Mouse (Mus musculus): ENCODE results near the gene Arid1b. TPM values are rescaled to one million over a fixed set of nuclear protein-coding genes. Genes with fewer than 3 reads are reported as not detected.

The Arid1b gene
- polyA plus RNA-seq, 1 experiment from 2014 or later = 4.8 TPM

GRCm38 (mm10) chr17:5207881-5208280, 213.7 kb downstream of the Arid1b start:
- ATAC-seq = no peak
- Histone ChIP-seq H3K27ac (ENCODE audit: low read depth, low read length) (no peak overlapping the region), H3K27me3 (replicated peaks; ENCODE audit: control insufficient read depth, insufficient read depth, low read length) (no peaks in the 10 kb centered on the region), H3K4me2 (replicated peaks; ENCODE audit: low read depth) (no peak overlapping the region), H3K4me1 (replicated peaks; ENCODE audit: control insufficient read depth, insufficient read depth, low read length) (peaks cover 17% of the 10 kb centered on the region), H3K36me3 (ENCODE audit: control insufficient read depth, insufficient read depth) (no peaks in the 10 kb centered on the region; the same call in 1 of the 2 replicates), H3K4me3 (ENCODE audit: low read depth, low read length) (no peak overlapping the region), H3K9me3 (ENCODE audit: control insufficient read depth) (no peaks in the 10 kb centered on the region), H3K9ac (ENCODE audit: low read depth, low read length) (no peak overlapping the region)
- no peak for TF ChIP-seq CTCF (IDR thresholded peaks at IDR 0.05; ENCODE audit: low read depth)
- WGBS = 96% methylated on average over 8 of the region's 8 CpGs

- WGBS = 41% methylated on average over 3 of the region's 3 CpGs
- H3K4me2 ChIP-seq (replicated peaks; ENCODE audit: low read depth) = no peak overlapping the region
- no peaks in the 10 kb centered on the region; the same call in 1 of the 2 replicates for H3K36me3 ChIP-seq (ENCODE audit: control insufficient read depth, insufficient read depth)
- ATAC-seq = no peak
- no peaks in the 10 kb centered on the region for H3K27me3 ChIP-seq (replicated peaks; ENCODE audit: control insufficient read depth, insufficient read depth, low read length)
- H3K9ac ChIP-seq (ENCODE audit: low read depth, low read length) = no peak overlapping the region
- H3K9me3 ChIP-seq (ENCODE audit: control insufficient read depth) = no peaks in the 10 kb centered on the region
- no peak overlapping the region for H3K27ac ChIP-seq (ENCODE audit: low read depth, low read length)
- peak; percentile 69 for TF ChIP-seq CTCF (IDR thresholded peaks at IDR 0.05; ENCODE audit: low read depth)
- H3K4me1 ChIP-seq (replicated peaks; ENCODE audit: control insufficient read depth, insufficient read depth, low read length) = peaks cover 12% of the 10 kb centered on the region
- H3K4me3 ChIP-seq (ENCODE audit: low read depth, low read length) = no peak overlapping the region
Observed at GRCm38 (mm10) chr17:5208362-5208761, 214.2 kb downstream of the Arid1b start.

- TF ChIP-seq CTCF (IDR thresholded peaks at IDR 0.05; ENCODE audit: low read depth) = no peak
- no peaks in the 10 kb centered on the region for H3K9me3 ChIP-seq (ENCODE audit: control insufficient read depth)
- WGBS = 97% methylated on average over 1 of the region's 1 CpGs
- no peak overlapping the region for H3K27ac ChIP-seq (ENCODE audit: low read depth, low read length)
- no peak overlapping the region for H3K9ac ChIP-seq (ENCODE audit: low read depth, low read length)
- H3K36me3 ChIP-seq (ENCODE audit: control insufficient read depth, insufficient read depth) = no peaks in the 10 kb centered on the region; the same call in 1 of the 2 replicates
- H3K4me2 ChIP-seq (replicated peaks; ENCODE audit: low read depth) = no peak overlapping the region
- no peaks in the 10 kb centered on the region for H3K27me3 ChIP-seq (replicated peaks; ENCODE audit: control insufficient read depth, insufficient read depth, low read length)
- ATAC-seq = no peak
- peaks cover 10% of the 10 kb centered on the region for H3K4me1 ChIP-seq (replicated peaks; ENCODE audit: control insufficient read depth, insufficient read depth, low read length)
- no peak overlapping the region for H3K4me3 ChIP-seq (ENCODE audit: low read depth, low read length)
Observed at GRCm38 (mm10) chr17:5209076-5209475, 214.9 kb downstream of the Arid1b start.

- Histone ChIP-seq H3K27ac (ENCODE audit: low read depth, low read length) (no peak overlapping the region), H3K9me3 (ENCODE audit: control insufficient read depth) (no peaks in the 10 kb centered on the region), H3K27me3 (replicated peaks; ENCODE audit: control insufficient read depth, insufficient read depth, low read length) (no peaks in the 10 kb centered on the region), H3K36me3 (ENCODE audit: control insufficient read depth, insufficient read depth) (no peaks in the 10 kb centered on the region; the same call in 1 of the 2 replicates), H3K4me1 (replicated peaks; ENCODE audit: control insufficient read depth, insufficient read depth, low read length) (0 out of 2 replicates have a peak, but pooled peaks cover 7% of the 10 kb centered on the region), H3K4me3 (ENCODE audit: low read depth, low read length) (no peak overlapping the region), H3K9ac (ENCODE audit: low read depth, low read length) (no peak overlapping the region), H3K4me2 (replicated peaks; ENCODE audit: low read depth) (no peak overlapping the region)
- WGBS = 66% methylated on average over 6 of the region's 6 CpGs
- no peak for ATAC-seq
- TF ChIP-seq CTCF (IDR thresholded peaks at IDR 0.05; ENCODE audit: low read depth) = no peak
Observed at GRCm38 (mm10) chr17:5210101-5210727, 216.1 kb downstream of the Arid1b start.

GRCm38 (mm10) chr17:5210891-5211290, 216.8 kb downstream of the Arid1b start:
- TF ChIP-seq CTCF (IDR thresholded peaks at IDR 0.05; ENCODE audit: low read depth) = no peak
- WGBS = 86% methylated on average over 7 of the region's 7 CpGs

GRCm38 (mm10) chr17:5212166-5212565, 218.0 kb downstream of the Arid1b start:
- Histone ChIP-seq H3K27ac (ENCODE audit: low read depth, low read length) (no peak overlapping the region), H3K4me2 (replicated peaks; ENCODE audit: low read depth) (no peak overlapping the region), H3K4me3 (ENCODE audit: low read depth, low read length) (no peak overlapping the region), H3K9me3 (ENCODE audit: control insufficient read depth) (no peaks in the 10 kb centered on the region), H3K27me3 (replicated peaks; ENCODE audit: control insufficient read depth, insufficient read depth, low read length) (no peaks in the 10 kb centered on the region), H3K4me1 (replicated peaks; ENCODE audit: control insufficient read depth, insufficient read depth, low read length) (0 out of 2 replicates have a peak, but pooled peaks cover 11% of the 10 kb centered on the region), H3K9ac (ENCODE audit: low read depth, low read length) (no peak overlapping the region), H3K36me3 (ENCODE audit: control insufficient read depth, insufficient read depth) (no peaks in the 10 kb centered on the region; the same call in 1 of the 2 replicates)
- TF ChIP-seq CTCF (IDR thresholded peaks at IDR 0.05; ENCODE audit: low read depth) = no peak
- WGBS = 67% methylated on average over 12 of the region's 12 CpGs
- ATAC-seq = no peak

More at GRCm38 (mm10) chr17:5210891-5211290, 216.8 kb downstream of the Arid1b start:
- H3K9me3 ChIP-seq (ENCODE audit: control insufficient read depth) = no peaks in the 10 kb centered on the region
- H3K4me1 ChIP-seq (replicated peaks; ENCODE audit: control insufficient read depth, insufficient read depth, low read length) = 0 out of 2 replicates have a peak, but pooled peaks cover 7% of the 10 kb centered on the region
- no peaks in the 10 kb centered on the region for H3K27me3 ChIP-seq (replicated peaks; ENCODE audit: control insufficient read depth, insufficient read depth, low read length)
- no peak overlapping the region for H3K4me2 ChIP-seq (replicated peaks; ENCODE audit: low read depth)
- no peaks in the 10 kb centered on the region; the same call in 1 of the 2 replicates for H3K36me3 ChIP-seq (ENCODE audit: control insufficient read depth, insufficient read depth)
- no peak overlapping the region for H3K4me3 ChIP-seq (ENCODE audit: low read depth, low read length)
- ATAC-seq = no peak
- H3K27ac ChIP-seq (ENCODE audit: low read depth, low read length) = no peak overlapping the region
- no peak overlapping the region for H3K9ac ChIP-seq (ENCODE audit: low read depth, low read length)

Measured in intestine, postnatal 0 days (tissue).